Comparison of ENCODE assay signal across 24 mouse cellular contexts in genomic region chr5:21248834-21249233, GRCm38 (mm10).
DNase-seq lines count a peak whose midpoint lies in the region; ATAC-seq and TF ChIP-seq lines count a peak whose summit lies in the region.
"Had no signal": no experiment of that assay in that cellular context is flagged by ENCODE, and none has a peak within 500 bp of the region (broad histone marks: within the 10 kb centered on the region; RNA-seq: fewer than 3 reads in every experiment).

No protein-coding gene starts in this region.

- no peak overlapping the region for H3K9ac ChIP-seq in heart, embryonic 12.5 days
- H3K9ac ChIP-seq: embryonic facial prominence, embryonic 12.5 days; hindbrain, embryonic 15.5 days; intestine, embryonic 15.5 days; limb, embryonic 12.5 days; liver, embryonic 12.5 days; midbrain, embryonic 12.5 days had no signal

- no peak for TF ChIP-seq CTCF in testis, adult 2 months (IDR thresholded peaks at IDR 0.05; ENCODE audit: control insufficient read depth, insufficient read depth, insufficient replicate concordance, low read depth, low read length)

- no peaks in the 10 kb centered on the region for H3K9me3 ChIP-seq in heart, embryonic 12.5 days (replicated peaks)
- no peaks in the 10 kb centered on the region for H3K9me3 ChIP-seq in megakaryocyte, embryonic 14.5 days
- H3K9me3 ChIP-seq: hindbrain, embryonic 15.5 days; intestine, embryonic 15.5 days; limb, embryonic 12.5 days; liver, embryonic 12.5 days; midbrain, embryonic 12.5 days had no signal

- no peak overlapping the region for H3K27ac ChIP-seq in heart, embryonic 12.5 days (ENCODE audit: poor library complexity, severe bottlenecking)
- H3K27ac ChIP-seq in testis, adult 2 months (ENCODE audit: control insufficient read depth, insufficient read depth, low read depth, low read length), result no peak overlapping the region
- H3K27ac ChIP-seq: embryonic facial prominence, embryonic 12.5 days; hindbrain, embryonic 15.5 days; intestine, embryonic 15.5 days; left cerebral cortex, adult 2 months; limb, embryonic 12.5 days; liver, embryonic 12.5 days; midbrain, embryonic 12.5 days had no signal

- no peak overlapping the region for H3K4me3 ChIP-seq in heart, embryonic 12.5 days
- peak overlapping the region; percentile 14 for H3K4me3 ChIP-seq in testis, adult 2 months (ENCODE audit: control insufficient read depth, low read depth, low read length)
- peak overlapping the region; percentile 48 for H3K4me3 ChIP-seq in megakaryocyte, embryonic 14.5 days (replicated peaks)
- H3K4me3 ChIP-seq: embryonic facial prominence, embryonic 12.5 days; hindbrain, embryonic 15.5 days; intestine, embryonic 15.5 days; left cerebral cortex, adult 2 months; limb, embryonic 12.5 days; liver, embryonic 12.5 days; midbrain, embryonic 12.5 days had no signal

- peak; percentile 80 for DNase-seq in heart, adult 11 months
- DNase-seq in testis, postnatal 14 days (ENCODE audit: low spot score), result no peak
- DNase-seq in splenic B cell, adult 2 months (ENCODE audit: low read depth, low spot score), result peak; percentile 15
- no peak for DNase-seq in adrenal gland, postnatal 36 days
- DNase-seq: adrenal gland, adult 8-10 months; cerebellum, adult 9-10 months; heart, adult 18-20 months; heart, postnatal 36 days; kidney, postnatal 36 days; lung, adult 2 months; spleen, adult 18-20 months; thymus, postnatal 14 days had no signal

- no peak for ATAC-seq in heart, embryonic 12.5 days (ENCODE audit: insufficient number of reproducible peaks, low FRiP score)
- ATAC-seq in erythroblast, adult 5-6 weeks (replicated peaks; ENCODE audit: low FRiP score, poor library complexity, severe bottlenecking), result no peak
- ATAC-seq: forebrain, embryonic 16.5 days; intestine, embryonic 15.5 days; liver, embryonic 12.5 days had no signal

- no peak overlapping the region for H3K4me2 ChIP-seq in heart, embryonic 12.5 days
- H3K4me2 ChIP-seq: embryonic facial prominence, embryonic 12.5 days; hindbrain, embryonic 15.5 days; intestine, embryonic 15.5 days; limb, embryonic 12.5 days; liver, embryonic 12.5 days; midbrain, embryonic 12.5 days had no signal

- no peak for TF ChIP-seq POLR2A in testis, adult 2 months (IDR thresholded peaks at IDR 0.05; ENCODE audit: control insufficient read depth, low read depth, low read length)

- no peaks in the 10 kb centered on the region for H3K4me1 ChIP-seq in heart, embryonic 12.5 days (replicated peaks)
- H3K4me1 ChIP-seq in testis, adult 2 months (ENCODE audit: control insufficient read depth, insufficient read depth, low read length), result no peaks in the 10 kb centered on the region; the same call in 1 of the 2 replicates
- peaks cover 87% of the 10 kb centered on the region for H3K4me1 ChIP-seq in megakaryocyte, embryonic 14.5 days
- H3K4me1 ChIP-seq: embryonic facial prominence, embryonic 12.5 days; hindbrain, embryonic 15.5 days; intestine, embryonic 15.5 days; midbrain, embryonic 12.5 days had no signal

- H3K27me3 ChIP-seq in heart, embryonic 12.5 days (replicated peaks), result no peaks in the 10 kb centered on the region
- no peaks in the 10 kb centered on the region for H3K27me3 ChIP-seq in testis, adult 2 months (ENCODE audit: control insufficient read depth, insufficient read depth, low read length)
- H3K27me3 ChIP-seq in megakaryocyte, embryonic 14.5 days (replicated peaks), result no peaks in the 10 kb centered on the region
- no peaks in the 10 kb centered on the region for H3K27me3 ChIP-seq in splenic B cell, adult 2 months (ENCODE audit: control insufficient read depth, insufficient read depth, low read length, poor library complexity, severe bottlenecking)
- H3K27me3 ChIP-seq: embryonic facial prominence, embryonic 12.5 days; hindbrain, embryonic 15.5 days; intestine, embryonic 15.5 days; limb, embryonic 12.5 days; liver, embryonic 12.5 days; midbrain, embryonic 12.5 days had no signal

- 55% methylated on average over 5 of the region's 5 CpGs for WGBS in heart, embryonic 12.5 days

- H3K36me3 ChIP-seq in heart, embryonic 12.5 days, result no peaks in the 10 kb centered on the region
- H3K36me3 ChIP-seq in testis, adult 2 months (ENCODE audit: control insufficient read depth, insufficient read depth, low read length), result no peaks in the 10 kb centered on the region
- peaks cover 89% of the 10 kb centered on the region for H3K36me3 ChIP-seq in megakaryocyte, embryonic 14.5 days (replicated peaks; ENCODE audit: low read length)
- H3K36me3 ChIP-seq in splenic B cell, adult 2 months (ENCODE audit: control insufficient read depth, insufficient read depth, low read length, poor library complexity, severe bottlenecking), result no peaks in the 10 kb centered on the region
- H3K36me3 ChIP-seq: embryonic facial prominence, embryonic 12.5 days; hindbrain, embryonic 15.5 days; intestine, embryonic 15.5 days; limb, embryonic 12.5 days; liver, embryonic 12.5 days; midbrain, embryonic 12.5 days had no signal

Comparison
In these comparisons a context has a peak if more than half of its experiments do, and no peak if none do; other contexts are left out.
1. DNase-seq: peak in heart, adult 11 months (single experiment) and splenic B cell, adult 2 months (single experiment); none in testis, postnatal 14 days (single experiment) and adrenal gland, postnatal 36 days (0 of 2).